Mouse (Mus musculus): ENCODE results near the gene Cpm.
A peak's percentile ranks its signal among the peaks of the same experiment; 100 is the strongest.

Gene Cpm

DNA sequence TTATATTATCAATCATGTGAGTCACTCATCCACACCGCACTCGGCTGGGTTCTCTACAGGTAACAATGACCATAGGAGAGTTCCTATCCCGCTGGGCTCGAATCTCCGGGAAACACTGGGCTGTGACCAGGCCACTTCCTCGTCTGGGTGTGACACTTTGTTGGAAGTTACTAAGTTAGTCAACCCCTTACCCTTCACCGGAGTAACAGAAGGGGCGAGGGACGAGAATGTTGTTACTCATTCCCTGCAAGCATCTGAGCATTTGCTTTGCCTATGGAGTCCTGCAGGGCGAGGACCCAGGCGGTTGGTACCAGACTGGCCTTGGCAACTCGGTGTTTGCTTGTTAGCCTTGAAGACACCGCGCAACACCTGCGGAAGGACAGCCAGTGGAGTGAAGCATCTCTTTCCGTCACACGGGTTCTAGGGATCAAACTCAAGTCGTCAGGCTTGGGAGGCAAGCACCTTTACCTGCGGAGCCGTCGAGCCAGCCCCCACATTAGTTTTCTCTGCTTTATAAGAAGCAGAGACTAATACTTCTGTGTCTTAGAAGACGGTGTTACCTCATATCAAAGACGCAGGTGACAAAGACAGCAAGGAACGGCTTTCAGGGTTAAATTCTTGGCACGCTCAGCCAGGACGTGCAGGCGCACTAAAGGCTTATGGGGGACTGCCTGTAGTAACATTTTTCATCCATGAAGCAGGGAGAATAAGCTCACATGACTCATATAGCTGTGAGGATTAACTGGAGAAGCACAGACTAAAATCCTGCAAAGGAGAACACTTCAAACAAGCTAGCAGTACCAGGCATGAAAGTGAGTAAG, 10.0 kb upstream of the Cpm start:
- peak; percentile 94 for DNase-seq (ENCODE audit: low read depth, low spot score)

DNA sequence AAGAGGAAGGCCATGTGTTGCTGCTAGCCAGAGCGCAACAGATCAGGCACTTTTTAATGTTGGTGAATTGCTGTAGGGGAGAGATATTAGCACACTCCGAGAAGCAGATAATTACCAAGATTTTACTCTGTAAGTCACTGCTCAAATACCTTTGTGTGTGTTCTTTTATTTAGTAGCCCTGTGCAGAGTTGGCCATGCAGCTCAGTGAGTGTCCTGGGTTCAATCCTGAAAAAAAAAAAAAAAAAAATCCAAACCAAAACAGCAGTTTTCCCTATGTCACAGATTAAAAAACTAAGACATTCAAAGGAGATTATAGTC, 9.5 kb upstream of the Cpm start:
- DNase-seq (ENCODE audit: low read depth, low spot score), result peak; percentile 92

DNA sequence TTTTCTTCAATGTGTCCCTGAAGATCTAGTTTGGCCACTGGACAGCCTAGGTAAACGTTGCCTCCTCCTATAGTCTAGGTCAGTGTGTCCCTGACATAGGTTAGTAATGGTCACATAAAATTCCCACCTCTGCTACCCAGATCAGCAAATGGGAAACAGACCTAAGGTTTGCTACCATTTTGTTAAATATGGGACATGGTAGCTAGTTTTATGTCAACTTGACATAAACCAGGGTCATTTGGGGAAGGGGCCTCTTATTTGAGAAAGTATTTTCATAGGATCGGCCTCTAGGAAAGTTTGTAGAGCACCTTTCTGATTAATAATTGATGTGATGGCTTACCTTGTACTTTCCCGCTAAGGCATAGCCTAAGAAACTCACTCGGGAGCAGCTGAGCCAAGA, 8.8 kb upstream of the Cpm start:
- DNase-seq (ENCODE audit: low read depth, low spot score), result peak; percentile 94

DNA sequence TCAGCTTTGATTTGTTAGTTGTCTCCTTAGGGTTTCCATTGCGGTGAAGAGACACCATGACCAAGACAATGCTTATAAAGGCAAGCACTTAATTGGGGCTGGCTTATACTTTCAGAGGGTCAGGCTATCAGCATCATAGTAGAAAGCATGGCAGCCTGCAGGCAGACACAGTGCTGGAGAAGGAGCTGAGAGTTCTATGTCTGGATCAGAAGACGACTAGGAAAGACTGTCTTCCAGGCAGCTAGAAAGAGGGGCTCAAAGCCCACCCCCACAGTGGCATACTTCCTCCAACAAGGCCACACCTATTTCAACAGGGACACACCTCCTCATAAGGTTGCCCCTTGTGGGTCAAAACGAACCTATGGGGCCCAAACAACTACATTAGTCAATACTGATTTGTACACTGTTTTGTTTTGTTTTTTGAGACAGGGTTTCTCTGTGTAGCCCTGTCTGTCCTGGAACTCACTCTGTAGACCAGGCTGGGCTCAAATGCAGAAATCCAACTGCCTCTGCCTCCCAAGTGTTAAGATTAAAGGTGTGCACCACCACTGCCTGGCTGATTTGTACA, 8.3 kb upstream of the Cpm start:
- peak; percentile 93 for DNase-seq (ENCODE audit: low read depth, low spot score)

DNA sequence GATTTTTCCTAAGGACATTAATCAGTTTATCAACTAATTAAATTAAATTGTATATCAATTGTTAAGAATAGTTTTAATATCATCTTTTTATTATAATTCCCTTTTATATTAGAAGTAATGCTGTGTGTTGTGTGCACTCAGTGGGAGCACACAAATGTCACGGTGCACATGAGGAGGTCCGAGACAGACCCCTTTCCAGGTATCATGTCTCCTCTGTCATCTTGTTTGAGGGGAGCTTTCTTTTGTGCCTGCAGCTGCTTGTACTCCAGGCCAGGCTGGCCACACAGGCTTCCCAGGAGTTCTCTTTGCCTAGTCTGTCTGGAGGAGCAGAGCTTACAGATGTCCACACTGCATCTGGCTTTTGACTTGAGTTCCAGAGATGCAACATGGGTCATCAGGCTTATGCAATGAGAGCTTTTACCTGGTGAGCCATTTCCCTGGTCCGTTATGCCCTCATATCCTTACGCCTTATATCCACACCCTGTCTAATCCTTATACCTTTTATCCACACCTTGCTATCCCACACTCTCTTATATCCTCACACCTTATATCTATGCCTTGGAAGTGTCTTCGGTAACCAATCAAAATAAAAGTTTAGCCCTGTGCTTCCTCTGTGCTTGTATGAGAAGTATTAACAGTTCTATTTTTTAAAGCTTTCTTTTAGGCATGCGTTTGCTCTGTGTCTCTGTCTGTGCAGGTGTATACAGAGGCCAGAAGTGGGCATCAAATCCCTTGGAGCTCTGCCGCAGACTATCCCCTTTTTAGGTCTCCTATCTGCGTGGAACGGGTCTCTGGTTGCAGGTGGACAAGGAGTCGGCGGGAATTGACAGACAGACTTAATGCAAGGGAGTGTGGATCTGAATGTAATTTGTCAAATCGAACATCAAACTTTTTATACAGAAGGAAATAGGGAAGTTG, 7.4 kb upstream of the Cpm start:
- peak; percentile 94 for DNase-seq (ENCODE audit: low read depth, low spot score)

DNA sequence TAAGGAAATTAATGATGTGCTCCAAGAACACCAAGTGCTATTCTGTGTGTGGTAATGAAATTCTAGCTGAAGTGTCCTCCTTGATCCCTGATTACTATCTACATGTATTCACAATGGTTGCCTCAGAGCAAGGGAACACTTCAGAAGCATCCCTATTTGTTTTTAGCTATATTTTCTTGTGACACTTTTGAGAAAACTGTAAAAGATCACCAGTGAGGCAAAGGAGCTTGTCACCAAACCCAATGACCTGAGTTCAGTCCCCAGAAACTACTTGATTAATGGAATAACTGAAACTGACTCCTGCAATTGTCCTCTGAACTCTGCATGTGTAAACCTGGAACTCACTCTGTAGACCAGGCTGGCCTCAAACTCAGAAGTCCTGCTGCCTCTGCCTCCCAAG, 5.9 kb upstream of the Cpm start:
- DNase-seq (ENCODE audit: low read depth, low spot score), result peak; percentile 93

DNA sequence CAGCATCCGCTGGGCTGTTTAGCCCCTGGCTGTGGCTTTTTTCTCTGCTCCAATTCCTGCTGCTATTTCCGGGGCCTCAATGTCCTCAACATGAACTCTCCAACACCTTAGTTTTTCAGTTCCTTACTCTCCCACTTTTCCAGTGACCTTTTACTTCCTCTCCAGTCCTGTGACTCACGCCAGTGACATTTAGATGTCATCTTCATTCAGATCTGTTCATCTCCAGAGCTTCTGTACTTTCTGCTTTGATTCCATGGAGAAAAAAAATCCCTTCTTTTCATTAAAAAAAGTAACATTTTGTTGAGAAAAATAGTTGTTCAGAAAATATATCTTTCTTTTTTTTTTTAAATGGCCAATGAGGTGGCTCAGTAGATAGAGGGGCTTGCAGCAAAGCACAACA, 5.1 kb upstream of the Cpm start:
- DNase-seq (ENCODE audit: low read depth, low spot score), result peak; percentile 93

DNA sequence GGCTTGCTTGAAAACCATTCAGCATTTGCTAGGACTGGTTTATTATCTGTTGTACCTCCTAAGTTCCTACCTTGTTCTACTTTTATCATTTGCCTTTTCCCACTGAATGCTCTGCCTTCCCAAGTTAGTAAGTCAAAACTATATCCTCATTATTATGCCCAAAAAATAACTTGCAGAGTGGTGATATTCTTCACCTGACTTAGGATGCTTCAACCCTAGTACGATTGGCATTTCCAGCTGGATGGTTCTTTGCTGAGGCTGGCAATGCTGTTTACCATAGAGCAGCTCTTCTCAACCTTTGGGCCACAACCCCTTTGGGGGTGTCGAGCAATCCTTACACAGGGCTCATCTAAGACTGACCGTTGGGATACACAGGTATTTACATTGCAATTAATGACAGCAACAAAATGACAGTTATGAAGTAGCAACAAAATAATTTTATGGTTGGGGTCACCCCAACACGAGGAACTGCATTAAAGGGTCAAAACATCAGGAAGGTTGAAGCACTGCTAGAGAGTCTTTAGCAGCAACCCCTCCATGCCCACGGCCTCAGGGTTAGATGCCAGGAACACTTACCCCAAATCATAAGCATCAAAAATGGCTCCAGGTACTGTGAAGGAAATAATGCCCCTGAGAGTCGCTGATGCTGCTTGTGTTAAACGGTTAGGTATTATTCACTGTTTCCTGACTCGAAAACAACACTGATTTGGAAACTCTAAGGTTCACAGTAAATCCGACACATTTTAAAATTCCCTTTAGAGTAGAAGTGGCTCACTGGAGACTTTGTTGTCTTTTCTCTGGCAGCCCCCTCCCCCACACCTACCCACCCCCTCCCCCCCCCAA, 4.4 kb upstream of the Cpm start:
- peak; percentile 94 for DNase-seq (ENCODE audit: low read depth, low spot score)

DNA sequence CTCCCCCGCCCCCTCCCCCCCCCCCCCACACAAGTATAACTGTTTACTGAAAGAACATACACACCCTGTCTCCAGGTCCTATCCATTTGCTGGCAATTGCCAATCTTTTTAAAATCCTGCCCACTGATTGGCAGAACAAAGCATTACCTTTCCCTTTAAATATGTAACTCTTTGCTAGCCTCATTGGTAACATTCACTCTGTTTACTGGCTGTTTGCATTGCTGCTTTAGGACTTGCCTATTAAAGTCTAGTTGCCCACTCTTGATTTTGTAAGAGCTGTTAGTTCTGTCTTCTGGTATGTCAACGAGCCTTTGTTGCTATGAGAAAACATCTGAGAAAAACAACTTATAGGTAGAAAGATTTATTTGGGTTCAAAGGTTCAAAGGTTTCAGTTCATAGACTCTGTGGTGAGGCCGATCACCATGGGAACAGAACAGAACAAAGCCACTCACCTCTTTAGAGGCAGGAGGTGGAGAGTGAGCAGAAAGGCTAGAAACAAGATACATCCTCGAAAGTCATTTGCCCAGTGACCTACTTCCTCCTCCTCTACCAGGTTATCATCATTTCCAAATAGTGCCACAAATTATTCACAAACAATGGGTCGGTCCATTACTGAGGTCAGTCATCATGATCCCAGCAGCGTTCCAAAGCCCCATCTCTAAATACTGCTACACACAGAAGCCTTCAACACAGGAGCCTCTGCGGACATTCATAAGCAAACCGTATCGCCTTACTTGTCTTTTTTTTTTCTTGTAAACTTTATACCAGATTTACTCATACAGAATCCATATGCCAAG, 3.6 kb upstream of the Cpm start:
- peak; percentile 94 for DNase-seq (ENCODE audit: low read depth, low spot score)

DNA sequence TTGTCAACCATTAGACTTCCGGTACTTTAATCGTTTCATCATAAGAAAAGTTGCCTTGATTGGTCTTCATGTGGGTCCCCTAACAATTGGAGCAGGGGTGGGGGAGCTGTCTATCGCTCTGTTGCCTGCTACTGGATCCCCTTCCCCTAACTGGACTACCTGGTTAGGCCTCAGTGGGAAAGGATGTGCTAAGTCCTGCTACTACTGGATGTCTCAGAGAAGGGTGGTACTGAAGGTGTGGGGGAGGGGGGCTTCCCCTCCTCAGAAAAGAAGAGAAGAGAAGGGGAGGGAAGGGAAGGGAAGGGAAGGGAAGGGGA, 3.0 kb upstream of the Cpm start:
- DNase-seq (ENCODE audit: low read depth, low spot score), result no peak

DNA sequence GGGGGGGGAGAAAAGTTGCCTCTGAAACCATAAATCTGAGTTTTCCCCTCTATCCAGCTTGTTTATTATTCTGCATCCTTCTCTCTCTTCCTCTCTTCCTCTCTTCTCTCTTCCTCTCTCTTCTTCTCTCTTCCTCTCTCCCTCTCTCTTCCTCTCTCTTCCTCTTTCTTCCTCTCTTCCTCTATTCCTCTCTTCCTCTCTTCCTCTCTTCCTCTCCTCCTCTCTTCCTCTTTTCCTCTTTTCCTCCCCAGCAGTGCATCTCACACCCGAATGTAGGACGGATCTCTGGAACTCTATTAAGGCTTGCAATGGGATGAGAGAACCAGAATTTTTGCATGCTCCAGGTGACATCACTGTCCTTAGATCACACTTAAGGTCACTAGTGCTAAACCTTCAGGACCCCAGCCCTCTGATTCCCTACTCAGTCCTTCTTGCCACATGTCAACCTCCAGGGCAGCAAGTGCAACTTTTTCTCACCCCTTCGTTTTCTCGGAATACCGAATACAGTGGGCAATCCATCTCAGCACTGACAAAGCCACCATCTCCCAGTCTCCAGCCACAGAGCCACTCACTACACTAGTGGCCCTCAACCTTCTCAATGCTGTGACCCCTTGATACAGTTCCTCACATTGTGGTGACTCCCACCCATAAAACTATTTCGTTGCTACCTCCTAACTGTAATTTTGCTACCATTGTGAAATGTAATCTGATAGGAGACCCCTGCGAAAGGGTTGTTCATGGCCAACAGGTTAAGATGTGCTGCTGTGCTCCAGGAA, 2.3 kb upstream of the Cpm start:
- DNase-seq (ENCODE audit: low read depth, low spot score), result peak; percentile 94

DNA sequence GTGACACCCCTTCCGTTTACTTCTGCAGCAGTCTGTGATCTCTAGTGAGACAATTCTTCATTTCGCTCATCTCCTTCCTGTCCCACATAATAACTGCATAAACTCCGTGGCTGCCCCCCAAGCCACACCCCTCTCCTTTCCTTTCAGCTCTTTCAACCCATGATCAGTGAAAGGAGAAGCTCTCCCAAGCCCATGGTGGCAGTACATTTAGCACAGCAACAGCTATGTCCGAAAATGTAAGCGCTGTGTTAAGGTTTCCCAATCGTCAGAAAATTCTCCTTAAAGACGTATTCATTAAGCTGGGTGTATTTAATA, 1.7 kb upstream of the Cpm start:
- no peak for DNase-seq (ENCODE audit: low read depth, low spot score)

DNA sequence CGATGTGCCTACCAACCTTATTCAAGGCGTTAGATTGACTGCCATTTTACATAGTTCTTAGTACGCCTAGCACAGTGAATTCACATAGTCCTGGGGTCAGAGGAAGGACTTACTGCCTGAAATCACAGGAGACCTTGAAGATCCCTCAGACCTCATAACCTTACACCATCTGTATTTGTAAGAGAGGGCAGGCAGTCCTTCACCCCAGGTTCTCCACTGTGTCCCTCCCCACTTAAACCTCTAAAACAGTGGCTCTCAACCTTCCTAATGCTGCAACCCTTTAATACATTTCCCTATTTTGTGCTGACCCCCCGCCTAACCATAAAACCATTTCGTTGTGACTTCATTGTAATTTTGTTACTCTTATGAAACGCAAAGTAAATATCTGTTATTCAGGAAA, 1.4 kb upstream of the Cpm start:
- DNase-seq (ENCODE audit: low read depth, low spot score), result peak; percentile 92

DNA sequence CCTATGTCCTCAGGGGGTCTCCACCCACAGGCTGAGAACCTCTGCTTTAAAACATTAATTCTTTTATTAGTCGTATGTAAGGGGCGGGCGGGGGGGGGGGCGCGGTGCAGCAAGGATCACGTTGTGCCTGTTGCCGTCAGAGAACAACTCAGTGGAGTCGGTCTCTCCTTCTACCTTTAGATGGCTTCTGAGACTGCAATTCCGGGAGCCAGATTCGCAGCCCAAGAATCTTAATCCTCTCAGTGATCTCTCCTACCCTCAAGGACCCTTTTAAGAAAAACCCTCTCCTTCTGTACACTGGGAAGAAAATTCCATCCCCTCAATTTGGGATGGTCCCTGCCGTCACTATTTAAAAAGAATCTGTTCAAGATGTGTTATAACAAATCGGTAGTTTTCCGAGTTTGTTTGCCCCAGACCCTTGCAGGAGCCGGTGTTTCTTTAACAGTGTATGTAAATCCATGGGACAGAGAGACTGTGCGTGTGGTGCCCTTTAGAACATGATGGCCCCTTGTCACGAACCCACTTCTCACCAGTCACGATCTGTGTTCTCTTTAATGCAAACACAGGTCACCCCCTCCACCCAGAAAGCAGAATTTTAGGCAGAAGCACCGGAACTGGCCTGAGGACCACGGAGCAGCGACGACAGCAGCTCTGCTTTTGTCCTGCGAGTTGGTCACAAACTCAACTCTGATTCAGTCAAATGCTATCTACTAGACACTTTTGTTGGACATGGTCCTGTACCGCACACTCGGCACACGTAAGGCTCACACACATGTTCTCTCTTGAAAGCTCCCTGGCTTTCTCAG, 734 bp upstream of the Cpm start:
- peak; percentile 93 for DNase-seq (ENCODE audit: low read depth, low spot score)

DNA sequence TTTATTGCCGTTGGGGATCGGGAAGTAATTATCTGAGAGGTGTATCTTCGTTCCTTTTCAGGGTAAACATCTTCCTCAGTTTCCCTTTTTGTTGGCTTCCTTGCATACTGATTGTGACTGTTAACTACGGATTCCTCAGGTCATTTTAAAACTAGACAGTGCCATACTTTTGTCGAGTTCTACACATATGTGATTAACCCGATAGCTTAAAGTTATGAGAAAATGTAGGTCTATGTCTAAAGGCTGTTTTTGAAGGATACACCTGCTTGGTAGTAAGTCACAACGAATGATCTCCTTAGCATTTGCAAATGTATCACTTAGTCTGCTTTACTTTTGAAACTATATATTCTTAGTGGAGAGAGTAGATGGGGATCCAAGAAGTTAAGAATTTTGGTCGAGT, 876 bp downstream of the Cpm start:
- peak; percentile 91 for DNase-seq (ENCODE audit: low read depth, low spot score)

DNA sequence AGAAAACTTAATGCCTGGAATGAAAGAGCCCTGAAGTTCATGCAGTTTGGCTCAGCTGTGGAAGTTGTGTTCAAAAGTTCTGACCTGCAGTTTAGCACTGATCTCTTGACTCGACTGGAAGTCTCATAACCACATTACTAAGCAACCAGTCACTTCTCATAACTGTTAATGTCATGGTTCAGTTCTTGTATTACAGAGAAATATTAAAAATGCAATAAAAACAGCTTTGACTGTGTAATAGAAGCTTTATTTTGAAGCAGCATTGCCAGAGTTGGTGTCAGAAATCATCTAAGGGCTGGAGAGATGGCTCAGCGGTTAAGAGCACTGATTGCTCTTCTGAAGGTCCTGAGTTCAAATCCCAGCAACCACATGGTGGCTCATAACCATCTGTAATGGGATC, 1.5 kb downstream of the Cpm start:
- DNase-seq (ENCODE audit: low read depth, low spot score), result peak; percentile 92

DNA sequence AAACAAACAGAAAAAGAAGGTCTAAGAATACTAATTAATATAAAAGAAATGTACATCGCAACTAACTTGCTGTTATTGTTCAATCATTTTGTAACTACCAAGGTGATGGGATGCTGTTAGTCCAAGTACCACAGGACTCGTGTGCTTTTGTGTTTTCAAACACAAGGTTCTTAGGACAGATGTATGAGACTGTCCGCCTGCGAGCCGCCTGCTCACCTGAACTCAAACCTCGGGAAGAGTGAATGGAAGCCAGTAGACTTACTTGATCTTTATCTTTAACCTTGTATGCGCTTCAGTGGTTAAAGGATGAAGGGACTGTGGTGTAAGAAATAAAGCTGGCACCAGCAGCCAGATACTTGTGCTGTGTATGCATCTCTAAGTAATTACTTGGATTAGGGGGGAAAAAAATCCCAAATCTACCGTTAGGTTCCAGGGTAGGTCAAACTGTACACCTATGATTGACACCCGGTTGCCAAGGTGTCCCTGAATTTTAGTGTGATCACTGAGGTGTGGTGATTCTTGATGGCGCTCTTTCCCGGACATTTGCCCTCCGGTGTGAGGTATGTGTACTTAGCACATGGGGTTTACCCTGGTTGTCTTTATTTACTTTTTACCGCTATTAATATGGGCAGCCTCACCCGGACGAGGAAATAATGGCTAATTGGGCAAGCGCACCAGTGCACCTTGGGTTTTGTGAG, 2.4 kb downstream of the Cpm start:
- peak; percentile 92 for DNase-seq (ENCODE audit: low read depth, low spot score)

DNA sequence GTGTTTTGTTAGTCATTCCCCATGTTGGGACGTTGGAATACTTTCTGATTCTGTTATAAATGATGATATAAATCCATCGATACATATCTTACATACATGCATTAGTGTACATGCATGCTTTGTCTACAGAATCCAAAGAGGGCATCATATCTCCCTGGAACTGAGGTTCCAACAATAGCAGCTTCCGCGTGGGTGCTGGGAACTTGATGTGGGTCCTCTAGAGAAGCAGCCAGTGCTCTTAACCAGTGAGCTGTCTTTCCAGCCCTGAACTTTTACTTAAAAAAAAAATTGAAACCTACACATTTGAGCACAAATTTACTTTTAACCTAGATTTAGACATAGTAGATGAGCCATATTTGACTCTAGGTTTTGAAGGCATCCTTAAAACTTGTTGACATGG, 3.1 kb downstream of the Cpm start:
- peak; percentile 92 for DNase-seq (ENCODE audit: low read depth, low spot score)
